Mouse (Mus musculus) ES-E14 (cell line): Measurements from ENCODE around the gene Btbd3. TPM values are rescaled to one million over a fixed set of nuclear protein-coding genes. Genes with fewer than 3 reads are reported as not detected.

Experiments used
- DNase-seq: peaks from one replicate; pipeline ENCODE4 v3.0.0-alpha.2; 2013; ENCODE audit warnings: low read depth, low spot score
- H3K27ac ChIP-seq: 2 replicates; pipeline ENCODE4 v1.5.1; 2012; ENCODE audit warnings: low read depth, mild to moderate bottlenecking, low read length, moderate library complexity, mixed read lengths; ENCODE audit not compliant: poor library complexity, insufficient read depth, severe bottlenecking
- H3K36me3 ChIP-seq: 2 replicates; pipeline ENCODE4 v1.6.1; 2012; ENCODE audit warnings: mild to moderate bottlenecking, low read length, moderate library complexity, mixed read lengths; ENCODE audit not compliant: control insufficient read depth, poor library complexity, insufficient read depth, severe bottlenecking
- H3K4me1 ChIP-seq, 2 experiments: fragments of 150-350 bp in 1 of 2; sonication (generic) in 1 of 2; 2 replicates each; pipeline ENCODE4 v1.6.1; 2012; ENCODE audit warnings: low read length in 2 of 2, mild to moderate bottlenecking in 1 of 2, mixed read lengths in 1 of 2; ENCODE audit not compliant: control insufficient read depth in 2 of 2, insufficient read depth in 2 of 2, poor library complexity in 1 of 2
- H3K4me3 ChIP-seq, 2 experiments: fragments of 150-350 bp in 1 of 2; sonication (generic) in 1 of 2; 2 replicates each; pipeline ENCODE4 v1.5.1; 2012; ENCODE audit warnings: low read length in 2 of 2, low read depth in 1 of 2, mild to moderate bottlenecking in 1 of 2, mixed read lengths in 1 of 2; ENCODE audit not compliant: insufficient read depth in 1 of 2, poor library complexity in 1 of 2, severe bottlenecking in 1 of 2
- H3K9ac ChIP-seq: 2 replicates; pipeline ENCODE4 v1.6.1; 2012; ENCODE audit warnings: low read depth, mild to moderate bottlenecking, low read length, mixed read lengths; ENCODE audit not compliant: poor library complexity, insufficient read depth, severe bottlenecking
- H3K9me3 ChIP-seq: fragments of 150-350 bp; sonication (generic); 2 replicates; pipeline ENCODE4 v1.6.1; 2012; ENCODE audit warnings: low read depth, mild to moderate bottlenecking, low read length; ENCODE audit not compliant: control insufficient read depth, insufficient read depth
- CHD2 ChIP-seq: IDR thresholded peaks from 2 replicates; pipeline ENCODE4 v1.6.1; 2014; ENCODE audit warnings: mild to moderate bottlenecking, low read depth, low read length, inconsistent platforms
- HCFC1 ChIP-seq: IDR thresholded peaks from 2 replicates; pipeline ENCODE4 v1.6.1; 2012; ENCODE audit warnings: low read length, inconsistent platforms, borderline replicate concordance; ENCODE audit not compliant: insufficient read depth
- MAFK ChIP-seq: IDR thresholded peaks from 2 replicates; pipeline ENCODE4 v1.6.1; 2014; ENCODE audit warnings: mild to moderate bottlenecking, low read depth, low read length, inconsistent platforms; ENCODE audit not compliant: insufficient read depth
- ZC3H11A ChIP-seq: IDR thresholded peaks from 2 replicates; pipeline ENCODE4 v1.6.1; 2012; ENCODE audit warnings: low read depth, mild to moderate bottlenecking, inconsistent platforms, low read length, borderline replicate concordance
- ZNF384 ChIP-seq: IDR thresholded peaks from 2 replicates; pipeline ENCODE4 v1.6.1; 2012; ENCODE audit warnings: low read depth, low read length, inconsistent platforms
- in situ Hi-C, 2 experiments: fragments of 600-800 bp; cut with MboI; formaldehyde crosslinking; loops; one replicate each; pipeline ENCODE4 v1.15.1; 2025; ENCODE audit warnings: low sequenced_read_pairs in 2 of 2, inconsistent platforms in 1 of 2; ENCODE audit not compliant: unreplicated experiment in 2 of 2
- total RNA-seq: library from RNA; depleted of rRNA; stranded (reverse); fragments of 300-350 nt; gene quantifications from 2 replicates; pipeline ENCODE4 v1.2.3, GENCODE M21; 2012

The Btbd3 gene
- total RNA-seq, 1 experiment = 10.2 TPM

- Histone ChIP-seq H3K27ac (no peak overlapping the region), H3K4me1 (peaks cover 0 to 12% of the 10 kb centered on the region in 2 experiments; a peak in 2 of 4 replicates), H3K9me3 (no peaks in the 10 kb centered on the region), H3K4me3 (peak overlapping the region; percentile 8 to 18; a peak in 2 of 4 replicates), H3K36me3 (peaks cover 1% of the 10 kb centered on the region; the same call in 1 of the 2 replicates), H3K9ac (peak overlapping the region; percentile 4; the same call in 1 of the 2 replicates)
- no peak for DNase-seq
- TF ChIP-seq HCFC1 (no peak), ZNF384 (no peak), MAFK (no peak), CHD2 (no peak), ZC3H11A (no peak)
- in situ Hi-C loops = no loop called here
Measured at GRCm38 (mm10) chr2:138277842-138278691, 21.7 kb downstream of the Btbd3 start.

DNA sequence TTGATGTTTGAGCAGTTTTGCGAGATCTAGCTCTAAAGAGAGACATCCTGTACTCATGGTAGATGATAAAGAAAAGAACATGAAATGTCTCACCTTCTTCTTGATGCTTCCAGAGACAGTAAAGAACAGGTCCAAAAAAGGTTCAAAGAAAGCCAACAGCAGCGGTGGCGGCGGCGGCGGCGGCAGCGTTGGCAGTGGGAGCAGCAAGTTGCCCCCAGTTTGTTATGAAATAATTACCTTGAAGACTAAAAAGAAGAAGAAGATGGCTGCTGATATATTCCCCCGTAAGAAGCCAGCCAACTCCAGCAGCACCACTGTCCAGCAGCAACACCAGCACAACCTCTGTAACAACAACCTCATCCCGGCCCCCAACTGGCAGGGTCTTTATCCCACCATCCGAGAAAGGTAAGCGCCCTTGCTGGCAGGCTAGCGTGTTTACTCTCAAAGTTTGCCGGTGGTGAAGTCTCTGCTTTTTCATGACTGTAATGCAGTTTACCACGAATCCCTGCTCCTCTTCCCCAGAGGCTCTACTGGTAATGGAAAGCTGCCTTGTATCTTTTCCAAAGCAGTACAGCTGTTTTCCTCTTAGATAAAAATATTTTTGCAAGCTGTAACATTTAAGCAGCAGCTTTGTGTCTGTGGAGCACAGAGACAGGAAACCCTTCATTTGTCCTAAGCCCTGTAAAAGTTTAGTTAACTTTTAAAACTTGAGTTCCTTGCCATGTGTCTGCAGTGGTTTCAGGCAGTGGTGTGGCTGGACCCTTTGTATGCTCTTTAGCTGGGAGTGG, 22.7 kb downstream of the Btbd3 start:
- peaks cover 0 to 12% of the 10 kb centered on the region in 2 experiments; a peak in 2 of 4 replicates for H3K4me1 ChIP-seq
- H3K36me3 ChIP-seq = peaks cover 4% of the 10 kb centered on the region; the same call in 1 of the 2 replicates
- 0 out of 2 replicates have a peak overlapping the region, but pooled peaks have one; percentile 4 for H3K9ac ChIP-seq
- in situ Hi-C loops = no loop called here
- no peak overlapping the region for H3K27ac ChIP-seq
- TF ChIP-seq ZNF384 (no peak), CHD2 (no peak), MAFK (no peak), HCFC1 (no peak), ZC3H11A (no peak)
- DNase-seq = no peak
- no peaks in the 10 kb centered on the region for H3K9me3 ChIP-seq
- peak overlapping the region; percentile 8 to 18; a peak in 2 of 4 replicates for H3K4me3 ChIP-seq

DNA sequence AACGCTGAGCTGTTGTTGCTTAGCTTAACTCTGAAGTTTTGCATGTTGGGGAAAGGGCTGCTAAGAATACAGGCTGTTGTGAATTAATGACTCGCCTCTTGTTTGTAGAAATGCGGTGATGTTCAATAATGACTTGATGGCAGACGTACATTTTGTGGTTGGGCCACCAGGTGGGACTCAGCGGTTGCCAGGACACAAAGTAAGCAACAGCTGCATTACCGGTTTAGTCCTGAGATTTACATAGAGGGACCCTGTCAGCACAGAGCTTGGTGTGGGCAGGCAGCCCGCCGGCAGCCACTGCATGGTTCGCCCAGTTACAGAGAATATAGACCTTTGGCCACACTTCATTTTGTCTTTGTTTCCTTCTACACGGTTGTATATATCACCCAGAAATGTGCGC, 23.3 kb downstream of the Btbd3 start:
- Histone ChIP-seq H3K4me1 (peaks cover 0 to 12% of the 10 kb centered on the region in 2 experiments; a peak in 2 of 4 replicates), H3K27ac (no peak overlapping the region), H3K9me3 (no peaks in the 10 kb centered on the region), H3K4me3 (no peak overlapping the region), H3K36me3 (peaks cover 5% of the 10 kb centered on the region; the same call in 1 of the 2 replicates), H3K9ac (no peak overlapping the region)
- DNase-seq = no peak
- in situ Hi-C loops = no loop called here
- no peak for TF ChIP-seq HCFC1
- no peak for TF ChIP-seq CHD2
- TF ChIP-seq ZC3H11A = no peak

DNA sequence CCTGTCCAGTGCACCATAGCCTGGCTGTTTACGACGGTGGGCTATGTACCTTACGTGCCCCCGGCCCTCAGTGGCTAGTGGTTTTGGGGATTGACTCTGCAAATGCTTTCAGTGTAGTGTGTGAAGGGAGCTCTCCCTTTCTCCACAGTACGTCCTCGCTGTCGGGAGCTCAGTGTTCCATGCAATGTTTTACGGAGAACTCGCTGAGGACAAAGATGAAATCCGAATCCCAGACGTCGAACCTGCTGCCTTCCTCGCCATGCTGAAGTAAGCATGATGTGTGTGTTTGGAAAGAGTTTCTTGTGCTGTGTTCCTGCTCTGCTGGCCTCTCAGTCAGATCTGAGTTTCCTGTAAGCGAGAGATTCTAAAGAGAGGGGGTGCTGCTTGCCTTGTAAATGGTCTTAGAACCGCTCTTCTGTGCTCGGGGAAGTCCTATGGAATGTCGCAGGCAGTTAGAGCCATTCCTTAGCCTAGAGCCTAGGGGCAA, 23.9 kb downstream of the Btbd3 start:
- Histone ChIP-seq H3K36me3 (peaks cover 5% of the 10 kb centered on the region; the same call in 1 of the 2 replicates), H3K4me3 (no peak overlapping the region), H3K27ac (no peak overlapping the region), H3K9me3 (no peaks in the 10 kb centered on the region), H3K4me1 (peaks cover 0 to 12% of the 10 kb centered on the region in 2 experiments; a peak in 2 of 4 replicates), H3K9ac (no peak overlapping the region)
- in situ Hi-C loops = no loop called here
- DNase-seq = no peak
- TF ChIP-seq HCFC1 (no peak), CHD2 (no peak), ZNF384 (no peak), ZC3H11A (no peak), MAFK (no peak)
